Mouse (Mus musculus) layer of hippocampus, adult 18-20 months (tissue): ENCODE results near the gene Ccin. TPM values are rescaled to one million over a fixed set of nuclear protein-coding genes. Genes with fewer than 3 reads are reported as not detected.

Source experiments
- DNase-seq, 2 experiments: peaks; one replicate each; pipeline ENCODE4 v3.0.0; 2022; ENCODE audit warnings: low spot score in 2 of 2
- long read RNA-seq: library from polyadenylated mRNA; stranded (forward); transcript quantifications from one replicate; pipeline ENCODE4 v2.0.0, GENCODE M21; 2021
- total RNA-seq, 2 experiments: library from RNA; stranded (reverse); gene quantifications; 2 replicates each; pipeline ENCODE4 v1.2.3; 2021

The Ccin gene
- total RNA-seq, result not detected
- long read RNA-seq, result 0 reads

DNA sequence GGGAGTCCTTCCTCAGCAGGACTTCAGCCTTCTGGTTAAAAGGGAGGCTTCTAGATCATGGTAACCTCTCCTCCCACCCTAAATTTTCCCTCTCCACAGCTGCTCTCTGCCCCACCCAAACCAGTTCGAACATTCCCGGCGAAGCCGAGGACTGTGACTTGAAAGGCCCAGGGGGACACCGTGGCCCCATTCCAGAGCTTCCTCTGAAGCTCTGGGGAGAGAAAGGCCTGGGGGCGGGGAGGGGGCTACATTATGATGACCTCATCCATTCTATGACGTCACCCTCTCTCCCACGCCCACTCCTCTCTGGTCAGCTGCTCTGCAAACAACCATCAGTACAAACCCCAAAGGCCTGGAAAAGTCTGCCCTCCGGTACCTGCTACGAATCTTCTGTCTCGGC lies at the start of gene Ccin:
Gene Ccin, plus strand, starts transcription at position 303 of the 400 bp plus-strand sequence.
- no peak for DNase-seq

DNA sequence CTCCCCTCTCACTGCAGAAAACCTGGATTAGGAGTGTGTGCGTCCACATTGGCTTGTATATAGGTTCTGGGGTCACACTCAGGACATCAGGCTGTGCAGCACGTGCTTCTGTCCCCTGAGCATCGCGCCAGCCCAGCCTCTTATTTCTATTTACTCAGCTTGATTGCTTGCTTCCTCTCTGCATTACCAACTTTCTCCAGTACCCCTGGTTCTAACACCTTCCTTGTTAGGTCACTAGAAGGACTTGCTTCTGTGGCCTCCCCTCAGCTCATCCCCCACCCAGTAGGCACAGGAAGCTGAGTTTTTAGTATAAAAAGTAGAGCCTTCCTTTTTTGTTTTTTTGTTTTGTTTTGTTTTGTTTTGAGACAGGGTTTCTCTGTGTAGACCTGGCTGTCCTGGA lies 47.1 kb upstream of the Ccin start:
- no peak for DNase-seq

DNA sequence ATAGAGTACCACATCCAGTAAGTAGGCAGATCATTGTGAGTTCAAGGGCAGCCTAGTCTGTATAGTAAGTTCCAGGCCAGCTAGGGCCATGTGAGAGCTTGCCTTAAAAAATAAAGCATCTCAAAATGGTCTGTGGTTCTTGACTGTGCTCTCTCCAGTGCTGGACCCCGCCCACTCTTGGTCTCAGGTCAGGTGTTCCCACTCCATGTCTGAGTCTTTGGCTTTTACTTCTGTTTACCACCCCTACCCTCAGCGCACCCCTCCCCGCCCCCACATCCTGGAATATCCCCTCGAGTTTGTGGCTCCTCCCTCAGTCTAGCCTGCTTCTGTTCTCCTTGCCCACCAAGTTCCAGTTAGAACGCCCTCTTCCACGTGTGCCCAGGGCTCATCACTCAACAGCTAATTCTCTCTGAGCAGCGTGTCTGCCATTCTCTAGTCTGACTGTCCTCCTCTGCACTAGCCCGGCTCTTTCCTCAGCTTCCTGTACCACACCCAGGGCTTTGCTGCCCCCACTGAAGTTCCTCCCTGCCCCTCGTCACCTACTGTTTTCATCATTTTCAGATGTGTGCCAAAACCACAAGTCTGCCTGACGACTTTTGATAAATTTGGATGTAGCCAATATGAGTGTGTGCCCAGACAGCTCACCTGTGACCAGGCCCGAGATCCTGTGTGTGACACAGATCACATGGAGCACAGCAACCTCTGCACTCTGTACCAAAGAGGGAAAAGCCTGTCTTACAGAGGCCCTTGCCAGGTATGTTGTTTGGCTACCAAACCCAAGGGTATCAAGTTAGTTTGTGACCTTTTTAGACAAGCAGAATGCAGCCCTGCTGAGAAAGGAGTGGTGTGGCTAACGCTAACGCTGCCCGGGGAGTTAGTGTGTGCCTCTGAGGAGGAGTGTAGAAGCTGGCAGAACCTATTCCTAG lies 46.3 kb upstream of the Ccin start:
- no peak for DNase-seq

DNA sequence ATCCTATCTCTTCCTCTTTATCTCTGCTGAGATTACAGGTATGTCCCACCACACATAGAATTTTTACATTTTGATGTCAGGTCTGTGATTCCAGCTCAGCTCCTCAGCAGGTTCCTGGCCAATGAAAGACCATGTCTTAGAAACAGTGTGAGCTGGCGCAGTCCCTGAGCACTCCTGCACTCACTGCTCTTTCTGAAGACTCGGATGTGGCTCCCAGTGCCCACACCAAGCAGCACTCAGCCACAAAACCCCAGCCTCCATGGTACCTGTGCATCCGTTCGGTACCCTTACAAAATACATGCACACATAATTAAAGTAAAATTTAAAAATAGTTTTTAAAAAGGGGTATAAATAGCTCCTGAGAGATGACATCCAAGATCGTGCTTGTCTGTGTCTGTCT lies 42.0 kb upstream of the Ccin start:
- no peak for DNase-seq

DNA sequence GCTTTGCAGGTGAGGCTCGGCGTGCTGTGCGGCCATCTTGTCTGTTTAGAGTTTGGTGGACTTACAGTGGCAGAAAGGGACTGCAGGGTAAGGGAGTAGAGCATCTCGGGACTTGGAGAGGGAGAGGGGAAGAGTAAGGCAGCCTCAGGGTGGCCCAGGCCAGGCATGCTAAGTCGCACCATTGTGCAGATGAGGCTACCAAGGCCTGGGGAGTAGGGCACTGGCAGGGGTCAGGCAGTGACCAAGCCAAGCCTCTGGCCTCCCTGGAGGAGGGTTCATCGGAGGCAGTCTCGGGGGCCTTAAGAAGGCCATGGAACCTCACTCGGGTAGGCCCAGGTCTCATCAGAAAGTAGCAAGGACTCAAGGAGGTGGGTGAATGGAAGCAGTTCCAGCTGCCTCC lies 40.9 kb upstream of the Ccin start:
- DNase-seq, result no peak

DNA sequence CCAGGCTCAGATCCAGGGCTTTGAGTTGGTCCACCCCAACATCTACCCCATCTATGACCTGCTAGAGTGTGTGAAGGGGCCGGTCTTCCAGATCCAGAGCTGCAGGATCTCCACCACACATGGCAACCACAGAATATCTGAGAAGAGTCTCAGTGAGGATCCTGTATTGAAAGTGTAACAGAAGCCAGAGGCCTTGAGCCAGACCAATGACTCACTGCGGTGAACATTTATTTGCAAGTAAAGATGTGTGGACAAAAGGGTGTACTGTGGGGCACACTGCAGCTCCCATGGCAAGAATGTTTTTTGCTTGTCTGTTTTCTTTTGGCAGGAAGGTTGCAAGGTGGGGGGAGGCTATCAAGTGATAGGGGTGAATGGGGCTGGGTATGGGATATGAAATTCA lies 35.7 kb upstream of the Ccin start:
- no peak for DNase-seq

DNA sequence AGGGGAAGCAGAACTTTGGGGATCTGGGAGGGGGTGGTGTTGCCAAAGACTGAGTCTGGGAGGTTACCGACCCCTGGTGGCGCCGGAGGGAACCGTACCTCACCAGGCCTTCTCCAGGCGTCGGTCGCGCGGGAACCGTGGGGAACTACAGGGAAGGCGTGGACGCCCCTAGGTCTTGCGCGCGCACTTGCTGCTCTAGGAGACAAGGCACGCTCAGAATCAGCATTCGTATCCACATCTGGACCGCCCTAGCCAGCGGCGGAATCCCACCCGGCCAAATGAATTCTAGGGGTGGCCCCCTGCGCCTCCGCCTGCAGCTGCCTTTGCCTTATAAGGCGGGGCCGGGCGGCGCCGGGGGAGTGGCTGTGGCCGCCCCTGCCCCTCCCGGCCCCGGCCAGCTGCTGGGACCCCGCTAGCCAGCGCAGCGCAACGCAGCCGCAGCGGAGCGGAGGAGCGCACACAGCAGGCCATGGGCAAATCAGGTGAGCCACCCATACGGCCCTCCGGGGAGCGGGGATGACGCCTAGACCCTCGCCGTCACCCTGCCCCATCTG lies 25.9 kb upstream of the Ccin start, which contains the start of gene Glipr2:
Gene Glipr2, plus strand, starts transcription at position 110 of the 554 bp plus-strand sequence.
- DNase-seq, result peak in 1 of 2 experiments; percentile 57

DNA sequence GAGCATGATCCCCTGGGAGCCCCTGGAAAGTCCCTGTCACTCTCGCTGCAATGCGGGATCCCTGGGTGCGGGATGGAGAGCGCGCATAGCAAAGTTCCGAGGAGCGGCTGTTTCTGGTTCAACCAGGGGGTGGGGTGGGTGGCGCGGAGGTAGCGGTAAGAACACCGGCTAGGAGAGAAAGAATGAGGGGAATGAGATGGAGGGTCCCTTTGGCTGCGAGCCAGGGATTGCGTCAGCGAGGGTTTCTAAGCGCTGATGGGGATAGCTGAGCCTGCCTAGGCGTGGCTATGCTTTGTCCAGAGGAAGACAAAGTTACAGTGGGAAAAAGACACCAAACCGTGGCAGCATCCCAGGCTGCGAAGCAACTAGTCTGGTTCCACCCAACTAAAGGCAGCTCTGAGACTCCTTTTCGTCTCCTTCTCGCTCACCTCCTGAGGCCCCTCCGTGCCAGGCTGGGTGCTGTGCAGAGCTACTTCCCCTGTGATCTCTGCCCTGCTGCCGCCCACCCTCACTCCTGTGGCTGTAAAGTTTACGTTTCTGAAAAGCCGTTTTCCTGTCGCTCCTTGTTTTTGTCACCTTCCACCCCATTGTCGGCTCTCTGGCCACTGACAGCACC lies 25.3 kb upstream of the Ccin start:
- no peak for DNase-seq

DNA sequence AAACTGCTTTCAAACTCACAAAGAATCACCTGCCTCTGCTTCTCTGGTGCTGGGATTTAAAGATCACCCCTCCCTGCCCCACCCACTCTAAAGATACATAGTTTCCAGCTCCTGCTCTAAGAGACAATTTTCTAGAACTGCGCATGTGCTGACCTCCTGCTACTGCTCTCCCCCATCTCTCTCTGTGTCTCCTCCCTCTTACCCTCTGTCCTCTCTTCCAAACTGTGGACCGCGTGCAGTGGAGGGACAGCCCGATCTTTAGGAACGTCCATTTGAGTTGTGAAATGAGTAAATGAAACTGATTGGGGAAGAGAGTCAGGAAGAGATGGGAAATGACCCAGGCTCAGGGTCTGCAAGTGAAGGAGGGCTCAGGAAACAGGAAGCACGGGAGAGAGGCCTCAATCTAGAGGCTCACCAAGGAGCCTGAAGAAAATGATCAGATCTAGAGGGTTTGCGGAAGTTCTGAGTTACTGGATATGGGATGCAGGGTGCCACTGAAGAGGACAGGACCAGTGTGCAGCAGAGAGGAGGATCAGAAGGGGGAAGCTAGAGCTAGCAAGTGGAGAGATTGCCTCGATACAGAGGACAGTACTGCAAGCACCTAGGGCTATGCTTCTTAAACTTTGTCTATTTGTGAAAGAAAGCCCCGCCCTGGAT lies 23.6 kb upstream of the Ccin start:
- DNase-seq, result no peak

DNA sequence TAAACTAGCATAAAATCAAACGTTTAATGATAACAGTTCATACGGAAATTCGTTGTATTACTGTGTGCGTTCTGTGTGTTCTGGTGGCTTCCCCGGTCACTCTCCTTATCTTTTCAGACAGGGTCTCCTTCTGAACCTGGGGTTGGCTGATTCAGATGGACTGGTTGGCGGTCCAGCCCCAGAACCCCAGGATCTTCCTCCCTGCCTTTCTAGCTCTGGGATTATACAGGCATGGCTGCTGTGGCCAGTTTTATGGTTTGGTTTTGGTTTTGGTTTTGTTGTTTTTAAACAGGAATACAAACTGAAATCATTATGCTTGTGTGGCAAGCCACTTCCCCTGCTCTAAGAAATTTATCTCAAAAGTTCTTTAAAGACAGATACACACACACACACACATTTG lies 23.1 kb upstream of the Ccin start:
- DNase-seq, result no peak

DNA sequence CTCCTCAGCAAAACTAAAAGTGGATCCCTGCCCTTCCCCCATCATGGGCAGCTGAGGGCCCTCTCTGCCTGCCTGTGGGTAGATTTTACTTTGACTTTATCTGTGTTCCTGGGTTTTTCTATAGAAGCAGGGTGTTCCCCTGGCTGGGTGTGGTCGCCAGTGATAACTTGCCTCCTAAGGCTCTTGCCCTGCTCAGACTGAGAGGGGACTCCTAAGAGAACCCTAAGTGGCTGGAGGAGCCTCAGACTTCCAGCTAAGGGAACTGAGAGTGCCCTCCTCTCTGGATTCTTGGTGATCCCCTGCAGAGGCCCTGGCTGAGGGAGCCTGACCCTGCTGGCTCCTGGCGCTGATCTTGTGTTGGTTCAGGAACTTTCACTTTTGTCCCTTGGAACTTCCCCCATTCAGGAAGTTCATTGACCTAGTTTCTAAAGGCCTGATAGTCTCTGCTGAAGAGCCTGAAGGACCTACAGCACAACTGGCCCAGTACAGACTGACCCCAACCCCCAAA lies 18.9 kb upstream of the Ccin start:
- DNase-seq, result no peak

DNA sequence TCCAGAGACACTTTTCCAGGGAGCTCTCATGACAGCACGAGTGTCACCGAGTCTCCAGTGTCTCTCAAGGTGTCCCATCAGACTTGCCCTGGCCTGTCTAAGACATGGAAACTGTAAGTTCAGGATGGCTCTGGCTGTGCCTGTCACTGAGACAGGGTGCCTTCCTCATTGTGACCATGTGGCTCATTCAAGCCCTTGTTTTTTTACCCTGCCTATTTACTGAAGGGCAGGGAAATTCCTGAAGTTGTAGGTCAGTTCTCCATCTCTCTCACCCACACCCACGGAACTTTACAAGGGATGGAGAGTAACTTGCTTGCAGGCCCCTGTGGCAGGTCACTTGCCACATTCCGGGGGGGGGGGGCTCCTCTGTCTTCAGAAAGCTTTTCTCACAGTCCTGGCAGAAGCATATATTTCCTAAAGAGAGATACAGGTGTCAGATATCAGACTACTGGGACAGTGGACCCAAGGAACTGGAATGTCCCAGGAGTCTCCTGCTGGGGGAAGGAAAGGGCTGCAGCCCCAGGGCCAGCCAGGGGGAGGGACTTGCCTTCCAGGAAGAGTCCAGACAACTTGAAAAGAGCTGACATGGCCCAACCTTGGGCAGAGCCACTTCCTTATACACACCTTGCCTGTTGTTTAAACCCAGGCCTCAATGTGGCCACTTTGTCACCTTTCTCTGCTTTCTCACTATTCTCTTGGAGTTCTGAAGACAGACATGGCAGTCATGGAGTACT lies 18.2 kb upstream of the Ccin start:
- DNase-seq, result no peak

DNA sequence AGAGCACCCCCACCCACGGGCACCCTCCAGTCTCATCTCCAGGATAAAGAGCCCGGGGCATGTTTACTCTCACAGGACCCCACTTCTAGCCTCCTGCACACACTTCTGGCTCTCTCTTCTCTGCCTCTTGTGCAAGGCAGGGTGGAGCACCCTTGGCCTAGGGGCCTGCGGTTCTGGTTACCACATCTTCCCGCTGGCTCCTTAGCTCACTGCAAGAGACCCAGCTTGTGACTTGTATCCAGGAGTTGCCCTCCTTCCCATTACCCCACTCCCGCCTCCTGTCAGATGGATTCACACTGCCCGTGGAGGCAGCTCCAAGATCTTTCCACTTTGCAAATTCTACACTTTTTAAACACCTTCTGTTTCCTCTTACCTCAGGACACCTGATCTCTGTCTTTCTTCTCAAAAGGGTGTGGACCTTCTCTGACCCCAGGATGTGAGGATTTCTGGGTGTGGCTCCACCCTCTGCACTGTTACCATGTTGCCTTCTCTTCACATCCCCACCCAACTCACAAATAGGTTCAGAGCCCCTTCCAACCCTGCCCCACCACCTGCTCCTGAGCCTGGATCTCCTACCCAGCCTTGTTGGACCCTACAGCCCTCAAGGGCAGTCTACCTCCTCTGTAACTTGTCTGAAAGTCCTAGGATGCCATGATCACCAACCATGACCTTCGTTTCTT lies 17.3 kb upstream of the Ccin start:
- no peak for DNase-seq

DNA sequence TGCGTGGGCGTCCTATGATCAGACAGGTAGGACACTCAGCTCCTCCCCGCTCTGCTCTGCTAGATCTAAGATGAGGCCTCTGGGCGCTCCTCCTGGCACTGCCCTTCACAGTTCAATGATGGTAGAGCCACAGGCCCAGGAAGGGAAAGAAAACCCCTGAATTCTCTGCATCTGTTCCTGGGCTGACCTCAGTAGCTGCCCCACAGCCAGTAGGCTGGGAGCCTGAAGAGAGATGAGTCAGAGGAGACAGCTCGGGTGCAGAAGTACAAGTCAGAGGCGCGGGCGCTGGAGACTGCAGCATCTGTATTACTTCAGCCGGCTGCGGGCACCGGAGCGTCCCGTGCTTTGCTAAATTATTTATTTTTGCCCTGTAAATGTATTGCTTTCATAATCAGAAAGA lies 14.6 kb upstream of the Ccin start:
- peak in 1 of 2 experiments; percentile 27 for DNase-seq

DNA sequence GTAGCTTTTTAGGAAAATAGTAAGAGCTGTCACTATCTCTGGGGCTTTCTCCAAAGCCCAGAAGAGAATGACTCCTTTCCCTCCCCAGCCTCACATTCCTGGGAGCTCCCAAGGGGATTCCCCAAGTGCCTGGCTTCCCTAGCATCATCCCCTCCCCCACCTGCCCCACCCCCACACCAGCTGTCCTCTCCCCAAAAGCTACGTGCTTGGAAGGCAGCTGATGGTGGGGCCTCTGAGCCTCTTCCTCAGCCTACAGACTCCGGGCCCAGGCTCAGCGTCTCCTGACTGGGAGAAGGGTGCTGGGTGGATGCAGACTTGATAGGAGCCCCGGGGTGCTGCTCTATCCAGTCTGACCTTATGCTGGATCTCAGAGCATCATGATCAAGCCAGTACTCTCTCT lies 13.9 kb upstream of the Ccin start:
- no peak for DNase-seq

DNA sequence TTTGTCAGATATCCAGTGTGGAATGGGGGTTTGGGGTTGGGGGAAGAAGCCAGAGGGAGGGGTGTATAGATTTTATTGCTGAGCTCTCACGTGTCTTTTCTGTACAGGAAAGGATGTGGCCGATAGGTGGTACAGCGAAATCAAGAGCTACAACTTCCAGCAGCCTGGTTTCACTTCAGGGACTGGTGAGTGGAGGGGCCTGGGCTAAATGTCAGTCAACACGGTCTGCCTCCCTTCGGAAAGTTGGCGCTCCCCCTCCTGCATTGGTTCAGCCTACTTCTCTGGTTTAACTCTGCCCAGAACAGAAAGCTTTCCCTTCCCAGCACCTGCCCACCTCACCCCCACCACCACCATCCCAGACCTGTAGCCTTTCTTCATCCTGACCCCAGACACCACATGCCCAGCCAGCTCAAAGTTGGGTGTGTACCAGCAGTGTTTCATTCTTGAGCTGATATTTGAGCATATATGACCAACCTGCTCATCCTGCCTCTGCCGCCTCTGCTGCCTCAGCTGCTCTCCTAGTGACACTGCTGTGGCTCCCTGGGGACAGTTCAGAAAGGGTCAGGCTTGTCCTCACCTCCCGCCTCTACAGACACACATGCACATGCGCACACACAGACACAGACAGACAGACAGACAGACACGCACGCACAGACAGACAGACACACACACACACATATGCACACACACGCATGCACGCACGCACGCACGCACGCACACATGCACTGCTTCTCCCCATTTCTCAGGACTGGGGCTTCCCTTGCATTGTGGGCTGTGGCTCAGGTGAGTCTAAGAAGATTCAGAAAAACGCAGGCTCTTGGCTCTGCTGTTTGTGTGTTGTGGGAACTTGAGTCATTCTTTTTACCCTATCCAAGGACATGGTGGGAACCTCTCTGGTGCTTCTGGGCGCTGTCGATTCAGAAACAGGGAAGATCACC lies 12.6 kb upstream of the Ccin start:
- no peak for DNase-seq

DNA sequence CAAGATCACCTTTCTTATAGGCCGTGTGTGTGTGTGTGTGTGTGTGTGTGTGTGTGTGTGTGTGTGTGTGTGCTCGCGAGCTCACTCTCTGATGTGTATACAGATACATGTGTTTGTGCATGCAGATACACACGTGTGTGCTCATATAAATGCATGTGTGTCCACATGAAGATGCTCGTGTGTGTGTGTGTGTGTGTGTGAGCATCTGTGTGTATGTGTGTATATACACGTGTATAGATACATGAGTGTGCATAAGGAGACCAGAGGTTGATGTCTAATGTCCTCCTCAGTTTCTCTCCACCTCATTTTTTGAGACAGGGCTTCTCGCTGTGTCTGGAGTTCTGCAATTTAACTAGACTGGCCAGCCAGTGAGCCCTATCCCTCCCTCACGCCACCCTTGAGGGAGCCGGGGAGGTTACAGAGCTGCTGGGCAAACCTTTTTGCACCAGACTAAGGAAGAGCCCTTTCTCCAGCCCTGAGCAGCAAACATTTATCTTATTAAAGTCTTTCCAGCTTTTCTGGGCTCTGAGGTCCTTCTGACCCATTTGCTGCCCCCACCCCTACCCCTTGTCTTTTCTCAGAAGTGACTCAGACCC lies 11.6 kb upstream of the Ccin start:
- DNase-seq, result no peak

DNA sequence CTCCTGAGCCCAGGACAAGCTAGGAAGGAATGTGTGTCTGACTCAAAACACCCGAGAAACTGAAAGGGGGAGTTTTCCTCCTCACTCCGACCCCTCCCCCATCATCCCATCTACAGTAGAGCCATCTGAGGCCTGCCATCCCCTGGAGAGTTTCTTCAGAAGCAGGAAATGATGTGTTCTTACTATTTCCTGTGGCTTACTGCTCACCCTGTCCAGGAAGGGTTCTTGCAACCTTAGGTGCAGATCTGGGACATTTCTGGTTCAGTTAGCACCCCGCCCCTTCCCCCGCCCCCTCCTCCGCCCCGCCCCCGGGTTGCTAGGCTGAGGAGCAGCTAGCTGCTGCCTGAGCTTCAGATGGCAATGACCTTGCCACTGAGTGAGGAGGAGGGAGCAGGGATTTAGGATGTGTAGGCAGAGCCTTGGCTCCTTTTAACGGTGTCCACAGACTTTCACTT lies 11.1 kb upstream of the Ccin start:
- no peak for DNase-seq

DNA sequence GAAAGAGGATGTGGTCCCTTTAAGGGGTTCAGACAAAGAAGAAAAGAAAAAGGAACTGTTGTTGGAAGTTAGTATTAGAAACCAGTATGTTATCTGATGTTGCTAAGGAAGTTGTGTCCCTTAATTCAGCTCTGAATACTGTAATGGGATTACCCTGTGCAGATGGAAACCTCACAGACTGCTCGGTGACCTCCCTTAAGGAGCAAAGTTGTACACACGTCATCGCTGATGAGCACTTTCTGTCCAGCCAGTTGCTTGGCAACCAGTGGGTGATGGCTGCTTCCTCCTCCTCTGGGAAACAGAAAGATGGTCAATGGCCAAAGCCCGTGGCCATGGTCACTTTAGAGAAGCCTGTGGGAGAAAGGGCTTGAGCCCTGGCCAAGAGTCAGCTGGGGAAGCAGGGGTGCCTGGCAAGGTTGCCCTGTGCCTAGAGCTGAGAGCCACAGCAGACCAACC lies 9.7 kb upstream of the Ccin start:
- peak in 1 of 2 experiments; percentile 50 for DNase-seq
